Mouse (Mus musculus): ENCODE measurements at regions not wholly inside any gene's neighbourhood (a gene's known extent, or its start where the extent isn't known, plus 50 kb on each side); places are given as distances from the start of the nearest gene placed in this dataset.

GRCm38 (mm10) chr6:140201356-140201755 lies 160.1 kb upstream of the Plcz1 start:
- TF ChIP-seq CTCF (IDR thresholded peaks at IDR 0.05; ENCODE audit: low read depth) (no peak), EP300 (optimal IDR thresholded peaks at IDR 0.05) (no peak)

All from stomach, postnatal 0 days (tissue).